Mouse (Mus musculus): ENCODE results near the gene Kifc3. TPM values are rescaled to one million over a fixed set of nuclear protein-coding genes. Genes with fewer than 3 reads are reported as not detected.

Gene Kifc3
- polyA plus RNA-seq (2014; fragmentation: Nextera tagmentation; extraction: Ambion mirVana): 7.8 and 8.1 TPM in 2 replicates

GRCm38 (mm10) chr8:95202649-95203275 lies at the start of gene Kifc3:
Gene Kifc3, minus strand, starts transcription at chr8:95202812.
- DNase-seq (ENCODE audit: low spot score) (no peak), ATAC-seq (replicated peaks; ENCODE audit: low FRiP score) (no peak)
- H3K4me1 ChIP-seq (replicated peaks; ENCODE audit: control insufficient read depth, insufficient read depth, low read length): no peaks in the 10 kb centered on the region
- H3K4me2 ChIP-seq: no peak within 1 kb of the TSS
- H3K9me3 ChIP-seq (ENCODE audit: control insufficient read depth, low read length): no peaks in the 10 kb centered on the region
- H3K27me3 ChIP-seq (replicated peaks; ENCODE audit: control insufficient read depth, insufficient read depth, low read length): no peaks in the 10 kb centered on the region
- H3K27ac ChIP-seq (ENCODE audit: low read depth, low read length): no peak within 1 kb of the TSS
- WGBS: 64% methylated on average over 14 of the region's 14 CpGs
- H3K36me3 ChIP-seq (ENCODE audit: control insufficient read depth, insufficient read depth, low read length): no peaks in the 10 kb centered on the region
- no peak within 1 kb of the TSS for H3K4me3 ChIP-seq (ENCODE audit: low read depth, low read length)
- H3K9ac ChIP-seq (ENCODE audit: low read depth, low read length): no peak within 1 kb of the TSS

- H3K4me2 ChIP-seq: no peak overlapping the region
- no peaks in the 10 kb centered on the region for H3K36me3 ChIP-seq (ENCODE audit: control insufficient read depth, insufficient read depth, low read length)
- WGBS: 57% methylated on average over 9 of the region's 9 CpGs
- no peak overlapping the region for H3K4me3 ChIP-seq (ENCODE audit: low read depth, low read length)
- ATAC-seq (replicated peaks; ENCODE audit: low FRiP score) (no peak), DNase-seq (ENCODE audit: low spot score) (no peak)
- no peak overlapping the region for H3K9ac ChIP-seq (ENCODE audit: low read depth, low read length)
- H3K9me3 ChIP-seq (ENCODE audit: control insufficient read depth, low read length): no peaks in the 10 kb centered on the region
- H3K27ac ChIP-seq (ENCODE audit: low read depth, low read length): no peak overlapping the region
- no peaks in the 10 kb centered on the region for H3K4me1 ChIP-seq (replicated peaks; ENCODE audit: control insufficient read depth, insufficient read depth, low read length)
- H3K27me3 ChIP-seq (replicated peaks; ENCODE audit: control insufficient read depth, insufficient read depth, low read length): no peaks in the 10 kb centered on the region
These were observed 49.4 kb upstream of the Kifc3 start for GRCm38 (mm10) chr8:95252056-95252455.

- no peak overlapping the region for H3K27ac ChIP-seq (ENCODE audit: low read depth, low read length)
- no peak overlapping the region for H3K4me2 ChIP-seq
- H3K9me3 ChIP-seq (ENCODE audit: control insufficient read depth, low read length): no peaks in the 10 kb centered on the region
- WGBS: 42% methylated on average over 4 of the region's 4 CpGs
- H3K9ac ChIP-seq (ENCODE audit: low read depth, low read length): no peak overlapping the region
- no peaks in the 10 kb centered on the region for H3K36me3 ChIP-seq (ENCODE audit: control insufficient read depth, insufficient read depth, low read length)
- H3K27me3 ChIP-seq (replicated peaks; ENCODE audit: control insufficient read depth, insufficient read depth, low read length): no peaks in the 10 kb centered on the region
- no peak overlapping the region for H3K4me3 ChIP-seq (ENCODE audit: low read depth, low read length)
- no peaks in the 10 kb centered on the region for H3K4me1 ChIP-seq (replicated peaks; ENCODE audit: control insufficient read depth, insufficient read depth, low read length)
- ATAC-seq (replicated peaks; ENCODE audit: low FRiP score): no peak
- no peak for DNase-seq (ENCODE audit: low spot score)
These were observed 47.2 kb upstream of the Kifc3 start for GRCm38 (mm10) chr8:95249847-95250246.

GRCm38 (mm10) chr8:95247277-95247676 lies 44.7 kb upstream of the Kifc3 start:
- Histone ChIP-seq H3K27me3 (replicated peaks; ENCODE audit: control insufficient read depth, insufficient read depth, low read length) (no peaks in the 10 kb centered on the region), H3K4me2 (no peak overlapping the region), H3K36me3 (ENCODE audit: control insufficient read depth, insufficient read depth, low read length) (no peaks in the 10 kb centered on the region), H3K4me3 (ENCODE audit: low read depth, low read length) (no peak overlapping the region), H3K27ac (ENCODE audit: low read depth, low read length) (no peak overlapping the region), H3K9me3 (ENCODE audit: control insufficient read depth, low read length) (no peaks in the 10 kb centered on the region), H3K4me1 (replicated peaks; ENCODE audit: control insufficient read depth, insufficient read depth, low read length) (no peaks in the 10 kb centered on the region; the same call in 1 of the 2 replicates), H3K9ac (ENCODE audit: low read depth, low read length) (no peak overlapping the region)
- no peak for ATAC-seq (replicated peaks; ENCODE audit: low FRiP score)
- DNase-seq (ENCODE audit: low spot score): no peak
- 68% methylated on average over 5 of the region's 5 CpGs for WGBS

- Histone ChIP-seq H3K27me3 (replicated peaks; ENCODE audit: control insufficient read depth, insufficient read depth, low read length) (no peaks in the 10 kb centered on the region; the same call in 1 of the 2 replicates), H3K27ac (ENCODE audit: low read depth, low read length) (no peak overlapping the region), H3K9me3 (ENCODE audit: control insufficient read depth, low read length) (no peaks in the 10 kb centered on the region), H3K9ac (ENCODE audit: low read depth, low read length) (no peak overlapping the region), H3K36me3 (ENCODE audit: control insufficient read depth, insufficient read depth, low read length) (no peaks in the 10 kb centered on the region), H3K4me1 (replicated peaks; ENCODE audit: control insufficient read depth, insufficient read depth, low read length) (no peaks in the 10 kb centered on the region; the same call in 1 of the 2 replicates), H3K4me3 (ENCODE audit: low read depth, low read length) (no peak overlapping the region), H3K4me2 (no peak overlapping the region)
- WGBS: 77% methylated on average over 5 of the region's 5 CpGs
- no peak for DNase-seq (ENCODE audit: low spot score)
- ATAC-seq (replicated peaks; ENCODE audit: low FRiP score): no peak
These were observed 42.6 kb upstream of the Kifc3 start for GRCm38 (mm10) chr8:95245180-95245579.

- Histone ChIP-seq H3K27me3 (replicated peaks; ENCODE audit: control insufficient read depth, insufficient read depth, low read length) (no peaks in the 10 kb centered on the region; the same call in 1 of the 2 replicates), H3K36me3 (ENCODE audit: control insufficient read depth, insufficient read depth, low read length) (no peaks in the 10 kb centered on the region), H3K27ac (ENCODE audit: low read depth, low read length) (no peak overlapping the region), H3K4me2 (no peak overlapping the region), H3K4me3 (ENCODE audit: low read depth, low read length) (no peak overlapping the region), H3K9me3 (ENCODE audit: control insufficient read depth, low read length) (no peaks in the 10 kb centered on the region), H3K4me1 (replicated peaks; ENCODE audit: control insufficient read depth, insufficient read depth, low read length) (no peaks in the 10 kb centered on the region; the same call in 1 of the 2 replicates), H3K9ac (ENCODE audit: low read depth, low read length) (no peak overlapping the region)
- 73% methylated on average over 4 of the region's 4 CpGs for WGBS
- DNase-seq (ENCODE audit: low spot score) (no peak), ATAC-seq (replicated peaks; ENCODE audit: low FRiP score) (no peak)
These were observed 41.2 kb upstream of the Kifc3 start for GRCm38 (mm10) chr8:95243853-95244252.

GRCm38 (mm10) chr8:95242826-95243571 lies 40.4 kb upstream of the Kifc3 start:
- WGBS: 61% methylated on average over 12 of the region's 12 CpGs
- Histone ChIP-seq H3K27ac (ENCODE audit: low read depth, low read length) (no peak overlapping the region), H3K27me3 (replicated peaks; ENCODE audit: control insufficient read depth, insufficient read depth, low read length) (no peaks in the 10 kb centered on the region; the same call in 1 of the 2 replicates), H3K36me3 (ENCODE audit: control insufficient read depth, insufficient read depth, low read length) (no peaks in the 10 kb centered on the region), H3K4me2 (no peak overlapping the region), H3K9ac (ENCODE audit: low read depth, low read length) (no peak overlapping the region), H3K4me3 (ENCODE audit: low read depth, low read length) (no peak overlapping the region), H3K9me3 (ENCODE audit: control insufficient read depth, low read length) (no peaks in the 10 kb centered on the region), H3K4me1 (replicated peaks; ENCODE audit: control insufficient read depth, insufficient read depth, low read length) (no peaks in the 10 kb centered on the region; the same call in 1 of the 2 replicates)
- no peak for DNase-seq (ENCODE audit: low spot score)
- ATAC-seq (replicated peaks; ENCODE audit: low FRiP score): no peak

GRCm38 (mm10) chr8:95242099-95242825 lies 39.6 kb upstream of the Kifc3 start:
- WGBS: 80% methylated on average over 26 of the region's 26 CpGs
- Histone ChIP-seq H3K9ac (ENCODE audit: low read depth, low read length) (no peak overlapping the region), H3K27me3 (replicated peaks; ENCODE audit: control insufficient read depth, insufficient read depth, low read length) (no peaks in the 10 kb centered on the region; the same call in 1 of the 2 replicates), H3K4me2 (no peak overlapping the region), H3K4me1 (replicated peaks; ENCODE audit: control insufficient read depth, insufficient read depth, low read length) (no peaks in the 10 kb centered on the region; the same call in 1 of the 2 replicates), H3K36me3 (ENCODE audit: control insufficient read depth, insufficient read depth, low read length) (no peaks in the 10 kb centered on the region), H3K9me3 (ENCODE audit: control insufficient read depth, low read length) (no peaks in the 10 kb centered on the region), H3K27ac (ENCODE audit: low read depth, low read length) (no peak overlapping the region), H3K4me3 (ENCODE audit: low read depth, low read length) (no peak overlapping the region)
- ATAC-seq (replicated peaks; ENCODE audit: low FRiP score): no peak; the same call in 1 of the 2 replicates
- DNase-seq (ENCODE audit: low spot score): no peak
